Mouse (Mus musculus) frontal cortex, postnatal 14 days (tissue): ENCODE data around the gene Sprr2a2.
"Not testable (repeated sequence)": the region's sequence is repeated elsewhere in the genome, so short reads cannot be mapped to it uniquely, and the experiment has no call there.

Experiments used
- DNase-seq, 2 experiments: peaks; one replicate each; pipeline ENCODE4 v3.0.0; 2022; ENCODE audit warnings: low spot score in 2 of 2

Gene Sprr2a2

GRCm38 (mm10) chr3:92215569-92215968 lies at the start of gene Sprr2a2, which contains the start of gene Sprr2a1:
Gene Sprr2a2 (plus strand): TSS chr3:92215920.
Gene Sprr2a1 (plus strand): TSS chr3:92215799.
- not testable (repeated sequence) for DNase-seq

DNA sequence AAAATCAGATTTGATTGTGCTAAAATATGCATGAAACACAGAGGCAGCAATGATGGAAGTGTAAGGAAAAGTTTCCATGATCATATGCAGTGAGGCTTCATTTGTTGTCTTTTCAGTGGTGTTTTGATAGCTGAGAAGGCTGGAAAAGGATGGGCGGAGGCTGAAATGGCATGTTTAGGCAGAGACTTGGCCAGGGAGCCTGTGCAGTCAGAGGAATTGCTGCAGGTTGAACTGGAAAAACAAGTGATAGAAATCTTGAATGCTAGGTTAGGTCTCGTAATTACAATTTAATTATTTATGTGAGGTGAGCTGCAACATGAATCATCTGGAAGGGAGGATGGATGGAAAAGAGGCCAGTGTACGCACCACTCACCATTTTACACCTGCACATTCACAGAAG lies 45.9 kb upstream of the Sprr2a2 start:
- no peak for DNase-seq

DNA sequence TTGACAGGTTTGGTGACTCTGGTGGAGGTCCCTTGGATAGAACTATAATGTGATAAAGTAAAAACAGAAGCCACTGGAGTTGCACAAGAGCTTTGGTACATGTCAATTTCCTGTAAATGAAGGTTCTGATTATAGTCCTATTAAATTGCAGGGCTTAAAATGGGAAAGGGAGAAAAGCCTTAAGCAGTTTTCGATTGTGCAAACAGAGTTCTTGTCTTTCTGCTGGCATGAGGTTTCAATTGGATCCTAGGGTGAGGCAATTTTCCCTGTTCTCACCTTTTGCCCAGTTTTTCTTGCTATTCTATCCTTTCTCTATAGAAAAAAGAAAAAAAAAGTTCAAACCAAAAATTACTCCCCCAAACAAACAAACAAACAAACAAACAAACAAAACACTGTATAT lies 38.8 kb upstream of the Sprr2a2 start:
- DNase-seq: no peak

DNA sequence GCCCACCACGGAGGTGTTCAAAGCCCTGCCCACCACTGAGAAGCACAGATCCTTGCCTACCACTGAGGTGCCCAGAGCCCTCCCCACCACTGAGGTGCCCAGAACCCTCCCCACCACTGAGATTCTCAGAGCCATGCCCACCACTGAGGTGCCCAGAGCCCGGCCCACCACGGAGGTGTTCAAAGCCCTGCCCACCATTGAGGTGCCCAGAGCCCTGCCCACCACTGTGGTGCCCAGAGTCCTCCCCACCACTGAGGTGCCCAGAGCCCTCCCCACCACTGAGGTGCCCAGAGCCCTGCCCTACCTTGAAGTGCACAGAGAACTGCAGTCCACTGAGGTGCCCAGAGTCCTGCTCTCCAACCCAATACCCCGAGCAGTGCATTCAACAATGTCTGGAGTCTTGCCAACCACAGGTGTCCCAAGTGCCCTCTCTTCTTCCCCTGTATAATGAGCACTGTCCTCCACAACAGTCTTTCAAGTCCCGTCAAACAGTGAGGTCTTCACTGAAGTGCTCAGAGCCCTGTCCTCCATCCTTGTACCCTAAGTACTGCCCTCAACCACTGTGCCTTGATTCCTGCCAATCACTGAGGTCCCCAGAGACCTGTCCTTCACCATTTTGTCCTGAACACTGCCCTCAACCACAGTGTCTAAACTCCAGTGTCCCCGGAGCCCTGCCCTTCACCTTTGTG lies 20.1 kb upstream of the Sprr2a2 start:
- DNase-seq: no peak

DNA sequence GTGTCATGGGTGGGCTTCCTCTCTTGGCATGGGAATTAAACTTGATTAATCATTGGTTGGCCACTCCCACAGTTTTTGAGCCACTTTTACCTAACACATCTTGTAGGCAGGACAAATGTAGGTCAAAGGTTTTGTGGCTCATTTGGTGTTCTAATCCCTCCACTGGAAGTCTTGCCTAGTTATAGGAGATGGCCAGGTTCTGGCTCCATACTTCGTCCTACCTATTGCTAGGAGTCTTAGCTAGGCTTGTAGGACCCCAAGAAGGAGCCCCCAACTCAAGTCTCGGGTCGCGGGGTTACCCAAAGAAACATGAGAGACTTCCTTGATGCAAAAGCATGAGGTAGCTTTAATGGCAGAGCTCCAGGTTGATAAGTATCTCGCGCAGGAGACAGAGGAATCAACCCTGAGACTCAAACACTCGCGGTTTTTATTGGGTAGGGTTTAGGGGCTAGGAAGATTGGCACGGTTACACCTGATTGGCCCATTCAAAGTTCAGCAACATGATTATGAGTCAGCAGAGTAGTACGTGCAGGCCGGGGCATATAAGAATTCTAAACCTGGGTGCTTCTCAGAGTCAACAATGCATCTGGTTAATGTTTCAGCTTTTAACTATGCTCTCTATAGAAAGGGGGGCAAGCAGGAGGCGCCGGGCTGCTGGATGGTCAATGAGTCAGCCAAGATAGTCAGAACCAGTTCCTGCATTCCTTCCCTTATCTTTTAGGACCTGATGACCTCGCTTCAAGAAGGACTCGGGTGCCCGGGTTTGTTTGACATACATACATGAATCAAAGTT lies 4.4 kb upstream of the Sprr2a2 start:
- not testable (repeated sequence) for DNase-seq

DNA sequence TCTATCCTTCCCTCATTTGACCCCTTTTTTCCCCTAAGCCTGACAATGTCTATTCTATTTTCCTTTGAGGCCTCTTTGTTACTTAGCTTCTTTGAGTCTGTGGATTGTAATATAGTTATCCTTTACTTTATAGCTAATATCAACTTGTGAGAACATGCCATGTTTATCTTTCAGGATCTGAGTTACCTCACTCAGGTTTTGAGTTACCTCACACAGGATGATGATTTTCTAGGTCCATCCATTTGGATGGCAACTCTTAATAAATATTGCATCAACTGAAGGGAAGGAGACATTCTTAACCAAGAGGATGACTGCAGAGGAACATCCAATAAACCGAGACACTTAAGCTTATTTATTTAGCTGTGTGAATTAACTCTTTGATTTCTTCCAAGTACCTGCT lies 3.7 kb upstream of the Sprr2a2 start:
- DNase-seq: not testable (repeated sequence)

- DNase-seq: not testable (repeated sequence)
These were observed 2.1 kb upstream of the Sprr2a2 start for GRCm38 (mm10) chr3:92213651-92214050.

- not testable (repeated sequence) for DNase-seq
These were observed 3.3 kb downstream of the Sprr2a2 start for GRCm38 (mm10) chr3:92219031-92219430.

- not testable (repeated sequence) for DNase-seq
These were observed 8.0 kb downstream of the Sprr2a2 start for GRCm38 (mm10) chr3:92223708-92224107.

DNA sequence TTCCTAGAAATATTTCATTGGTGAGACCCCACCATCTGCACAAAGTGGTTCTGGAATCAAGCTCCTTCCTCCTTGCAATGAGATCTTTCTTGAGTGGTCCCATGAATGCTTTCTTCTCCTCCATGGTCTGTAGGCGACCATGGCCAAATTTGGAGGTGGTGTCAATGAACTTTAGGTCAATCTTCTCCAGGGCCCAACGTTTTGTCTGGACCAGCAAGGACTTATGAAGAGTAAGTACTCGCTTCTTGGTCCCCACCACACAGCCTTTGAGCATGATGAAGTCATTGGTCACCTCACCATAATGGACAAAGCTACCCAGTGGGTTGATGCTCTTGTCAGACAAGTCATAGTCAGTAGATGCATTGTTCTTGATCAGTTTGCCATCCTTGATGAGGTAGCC lies 11.7 kb downstream of the Sprr2a2 start:
- peak in 1 of 2 experiments; percentile 6 for DNase-seq

GRCm38 (mm10) chr3:92236463-92237189 lies 20.9 kb downstream of the Sprr2a2 start:
- DNase-seq: not testable (repeated sequence)

GRCm38 (mm10) chr3:92238736-92239135 lies 23.0 kb downstream of the Sprr2a2 start:
- DNase-seq: not testable (repeated sequence)

- not testable (repeated sequence) for DNase-seq
These were observed 23.5 kb downstream of the Sprr2a2 start for GRCm38 (mm10) chr3:92239197-92239596.

DNA sequence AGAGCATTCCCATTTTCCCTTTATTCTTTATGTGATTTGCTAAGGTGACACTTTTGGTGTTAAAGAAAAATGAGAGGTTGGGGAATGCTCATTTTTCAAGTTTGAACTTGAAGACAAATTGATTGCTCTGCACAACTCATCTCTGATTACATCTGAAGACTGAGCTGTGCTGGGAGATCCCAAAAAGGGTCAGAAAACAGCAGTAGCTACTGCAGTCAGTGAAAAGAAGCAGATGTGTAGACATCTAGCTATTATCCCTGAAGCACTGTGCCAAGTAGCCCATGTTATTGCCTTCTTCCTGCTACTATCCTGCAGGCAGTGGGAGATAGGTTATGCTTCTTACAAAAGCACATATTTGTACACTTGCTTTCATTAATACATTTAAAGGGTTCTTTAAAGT lies 29.1 kb downstream of the Sprr2a2 start:
- not testable (repeated sequence) for DNase-seq

- DNase-seq: not testable (repeated sequence)
These were observed 30.5 kb downstream of the Sprr2a2 start for GRCm38 (mm10) chr3:92246245-92246644.

DNA sequence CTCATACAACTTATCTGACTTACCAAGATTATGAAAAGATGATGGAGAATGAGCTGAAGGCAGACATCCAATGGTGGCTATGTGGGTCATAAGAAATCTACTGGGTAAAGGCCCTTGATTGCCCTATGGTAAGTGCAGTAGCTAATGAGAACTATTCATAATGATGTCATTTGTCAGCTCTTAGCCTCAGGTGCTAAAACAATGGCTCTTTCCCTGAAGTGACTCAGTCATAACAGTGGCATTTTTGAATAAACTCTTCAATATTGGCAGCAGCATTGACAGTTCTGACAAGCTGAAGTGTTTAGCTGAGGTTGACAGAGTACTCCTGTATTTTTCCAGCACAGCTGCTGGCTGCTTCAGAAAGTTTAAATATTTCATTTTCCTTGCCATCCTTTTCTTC lies 32.8 kb downstream of the Sprr2a2 start:
- DNase-seq: not testable (repeated sequence)

DNA sequence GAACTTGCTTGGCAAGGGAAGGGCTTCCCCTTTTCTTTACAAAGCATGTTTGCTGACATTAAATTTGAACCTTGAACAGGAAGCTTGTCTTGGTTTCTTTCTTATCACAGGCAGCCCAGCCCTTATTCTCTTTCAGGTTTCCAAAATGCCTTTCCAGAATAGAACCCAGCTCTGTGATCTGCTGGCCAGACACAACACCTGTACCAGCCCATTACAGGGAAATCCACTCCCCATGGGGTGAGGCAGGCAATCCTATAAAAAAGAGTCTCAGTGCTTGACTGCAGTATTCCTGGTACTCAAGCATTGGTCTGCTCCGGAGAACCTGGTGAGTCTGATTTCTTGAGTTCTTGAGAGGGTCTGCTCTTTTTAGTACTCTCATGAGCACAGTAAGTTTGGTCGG lies 34.7 kb downstream of the Sprr2a2 start:
- DNase-seq: not testable (repeated sequence)

- DNase-seq: not testable (repeated sequence)
These were observed 38.1 kb downstream of the Sprr2a2 start for GRCm38 (mm10) chr3:92253860-92254259.

DNA sequence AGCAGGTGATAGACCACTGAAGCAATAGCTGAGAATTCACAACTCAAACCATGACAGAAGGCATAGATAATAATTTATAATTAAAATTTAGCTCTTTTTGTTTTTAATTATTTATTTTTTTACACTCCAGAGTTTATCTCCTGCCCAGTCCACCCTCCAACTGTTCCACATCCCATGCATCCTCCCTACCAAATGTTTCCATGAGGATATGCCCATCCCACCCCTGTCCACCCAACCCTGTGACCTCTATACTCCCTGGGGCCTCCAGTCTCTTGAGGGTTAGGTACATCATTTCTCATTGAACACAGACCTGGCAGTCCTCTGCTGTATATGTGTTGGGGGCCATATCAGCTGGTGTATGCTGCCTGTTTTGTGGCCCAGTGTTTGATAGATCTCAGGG lies 42.8 kb downstream of the Sprr2a2 start:
- DNase-seq: not testable (repeated sequence)

- DNase-seq: not testable (repeated sequence)
These were observed 47.7 kb downstream of the Sprr2a2 start for GRCm38 (mm10) chr3:92263462-92263861.

DNA sequence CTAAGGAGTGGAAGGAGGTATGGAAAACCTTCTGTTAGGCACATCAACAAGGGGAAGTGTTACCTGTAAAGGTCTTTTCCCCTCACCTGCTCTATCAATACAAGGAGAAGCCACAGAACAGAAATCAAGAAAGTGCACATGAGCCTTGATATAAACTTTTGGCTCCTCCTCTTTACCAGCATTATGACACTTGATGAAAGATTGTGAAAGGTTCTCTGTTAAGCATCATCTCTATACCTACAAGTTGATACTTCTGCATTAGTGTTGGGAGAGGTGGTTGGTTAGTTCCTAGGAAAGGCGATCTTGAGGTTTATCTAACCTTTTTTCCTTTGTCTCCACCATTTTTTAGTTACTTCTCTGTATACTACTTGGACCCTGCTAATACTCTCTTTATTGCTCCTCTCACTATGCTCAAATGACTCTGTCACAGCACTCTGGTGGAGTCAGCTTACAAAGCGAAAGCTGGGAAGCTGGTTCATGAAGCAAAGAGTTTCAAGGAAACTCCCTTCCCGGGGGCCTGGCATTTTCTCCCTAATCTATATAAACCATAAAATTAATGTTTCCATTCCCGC lies 55.8 kb downstream of the Sprr2a2 start:
- DNase-seq: not testable (repeated sequence)

DNA sequence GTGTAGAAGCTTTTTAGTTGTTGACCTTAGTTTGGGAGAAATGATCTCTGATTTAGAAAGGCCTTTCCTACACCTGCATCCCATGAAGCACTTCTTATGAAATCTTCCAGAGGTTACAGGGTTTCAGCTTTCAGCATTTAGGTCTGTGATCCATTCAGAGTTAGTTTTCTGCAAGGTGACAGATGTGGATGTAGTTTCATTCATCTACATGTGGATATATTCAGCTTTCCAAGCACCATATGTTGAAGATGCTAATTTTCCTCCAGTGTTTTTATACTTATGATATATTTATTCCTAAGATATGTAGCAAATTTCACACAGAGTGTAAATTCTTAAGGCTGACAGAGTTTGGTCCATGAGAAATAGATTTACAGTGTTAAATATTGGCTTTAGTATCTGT lies 57.8 kb downstream of the Sprr2a2 start:
- DNase-seq: not testable (repeated sequence)
